Mouse (Mus musculus) brain, embryonic 18.5 days (tissue): ENCODE results near the gene H2al1a.

Experiments used
- DNase-seq: peaks from one replicate; pipeline ENCODE4 v3.0.0-alpha.2; 2012; ENCODE audit warnings: low read depth, low spot score

Gene H2al1a

GRCm38 (mm10) chrX:11345762-11346161 lies 46.7 kb downstream of the H2al1a start:
- DNase-seq, result no peak

GRCm38 (mm10) chrX:11346756-11347155 lies 47.7 kb downstream of the H2al1a start:
- no peak for DNase-seq
